Mouse (Mus musculus) midbrain, embryonic 15.5 days (tissue): Measurements from ENCODE around the gene Olfr684. TPM values are rescaled to one million over a fixed set of nuclear protein-coding genes. Genes with fewer than 3 reads are reported as not detected.

Experiments used
- ATAC-seq: fragments of 200-750 bp; cut with Nextera tagmentation; replicated peaks from 2 replicates; pipeline ENCODE4 v1.8.0; 2017; ENCODE audit warnings: moderate TSS enrichment
- H3K27ac ChIP-seq: fragments of 300-500 bp; sonication (generic); 2 replicates; pipeline ENCODE4 v1.5.1; 2015; ENCODE audit warnings: mild to moderate bottlenecking, inconsistent platforms
- H3K27me3 ChIP-seq: fragments of 300-500 bp; sonication (generic); replicated peaks from 2 replicates; pipeline ENCODE4 v1.6.1; 2015; ENCODE audit warnings: inconsistent platforms
- H3K36me3 ChIP-seq: fragments of 300-500 bp; sonication (generic); replicated peaks from 2 replicates; pipeline ENCODE4 v1.6.1; 2015; ENCODE audit warnings: inconsistent platforms
- H3K4me1 ChIP-seq: fragments of 300-500 bp; sonication (generic); 2 replicates; pipeline ENCODE4 v1.6.1; 2015; ENCODE audit warnings: inconsistent platforms
- H3K4me2 ChIP-seq: fragments of 300-500 bp; sonication (generic); 2 replicates; pipeline ENCODE4 v1.6.1; 2015; ENCODE audit warnings: inconsistent platforms, mild to moderate bottlenecking, moderate library complexity
- H3K4me3 ChIP-seq: fragments of 300-500 bp; sonication (generic); 2 replicates; pipeline ENCODE4 v1.5.1; 2015; ENCODE audit warnings: mild to moderate bottlenecking, inconsistent platforms
- H3K9ac ChIP-seq: fragments of 300-500 bp; sonication (generic); 2 replicates; pipeline ENCODE4 v1.6.1; 2015; ENCODE audit warnings: mild to moderate bottlenecking, inconsistent platforms
- H3K9me3 ChIP-seq: fragments of 300-500 bp; sonication (generic); 2 replicates; pipeline ENCODE4 v1.6.1; 2016; ENCODE audit warnings: inconsistent platforms
- WGBS: fragments of 180-500 bp; shearing (Covaris S2); methylation state at CpG from one replicate; pipeline ENCODE4 v1.1.7; 2015; ENCODE audit warnings: mixed read lengths; 5-methylcytosine and 5-hydroxymethylcytosine counted together
- polyA plus RNA-seq: library from polyadenylated mRNA; unstranded; fragments of >200 nt; fragmentation: Nextera tagmentation; extraction: Ambion mirVana; gene quantifications from 2 replicates; pipeline ENCODE4 v1.2.1, GENCODE M21; 2015

Olfr684 gene
- polyA plus RNA-seq, result not detected in 2 replicates

DNA sequence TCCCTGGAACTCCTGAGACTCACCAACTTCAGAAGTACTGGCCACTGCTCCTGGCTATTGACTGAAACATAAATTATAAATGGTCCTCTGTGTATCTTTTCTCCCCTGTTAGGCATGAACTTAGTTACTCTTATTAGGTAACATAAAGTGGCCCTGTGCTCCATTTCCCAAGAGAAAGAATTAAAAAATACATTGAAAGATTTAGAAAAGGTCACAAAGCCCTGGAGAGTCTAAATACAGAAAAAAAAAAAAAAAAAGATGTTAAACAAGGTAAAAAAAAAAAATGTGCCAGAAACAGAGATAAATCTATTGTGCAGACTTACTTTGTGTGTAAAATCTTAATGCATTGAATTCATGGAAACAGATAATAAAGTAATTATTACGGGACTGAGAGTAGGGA is at the start of gene Olfr684:
TSS of gene Olfr684 (minus strand) at position 101 of the 400 bp plus-strand sequence.
- Histone ChIP-seq H3K4me3 (no peak within 1 kb of the TSS), H3K9ac (no peak within 1 kb of the TSS), H3K27me3 (no peaks in the 10 kb centered on the region), H3K36me3 (no peaks in the 10 kb centered on the region), H3K4me2 (no peak within 1 kb of the TSS), H3K9me3 (no peaks in the 10 kb centered on the region), H3K27ac (no peak within 1 kb of the TSS), H3K4me1 (no peaks in the 10 kb centered on the region)
- ATAC-seq, result no peak
- 81% methylated on average over 1 of the region's 1 CpGs for WGBS

DNA sequence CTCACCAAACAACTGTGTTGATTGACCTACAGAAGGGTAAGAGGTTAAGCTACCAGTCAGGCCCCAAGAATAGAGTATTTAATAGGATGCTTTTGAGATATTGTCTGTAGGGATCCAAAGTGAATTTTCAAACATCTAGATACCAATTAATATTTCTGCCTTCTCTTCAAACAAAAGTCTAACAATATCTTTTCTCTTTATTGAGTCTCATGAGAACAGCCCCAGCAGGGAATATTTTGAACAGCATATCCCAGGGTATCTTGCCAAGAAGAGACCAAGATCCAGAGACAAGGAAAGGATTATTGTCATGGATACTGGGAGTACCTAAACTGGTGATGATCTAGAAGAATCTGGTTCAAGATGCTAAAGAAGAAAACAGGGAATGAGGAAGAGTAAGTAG is 43.9 kb upstream of the Olfr684 start, which contains the start of gene Olfr686:
TSS of gene Olfr686 (minus strand) at position 101 of the 400 bp plus-strand sequence.
- Histone ChIP-seq H3K27ac (no peak within 1 kb of the TSS), H3K27me3 (no peaks in the 10 kb centered on the region), H3K36me3 (no peaks in the 10 kb centered on the region), H3K9me3 (no peaks in the 10 kb centered on the region), H3K4me3 (no peak within 1 kb of the TSS), H3K9ac (no peak within 1 kb of the TSS), H3K4me1 (no peaks in the 10 kb centered on the region), H3K4me2 (no peak within 1 kb of the TSS)
- no peak for ATAC-seq

DNA sequence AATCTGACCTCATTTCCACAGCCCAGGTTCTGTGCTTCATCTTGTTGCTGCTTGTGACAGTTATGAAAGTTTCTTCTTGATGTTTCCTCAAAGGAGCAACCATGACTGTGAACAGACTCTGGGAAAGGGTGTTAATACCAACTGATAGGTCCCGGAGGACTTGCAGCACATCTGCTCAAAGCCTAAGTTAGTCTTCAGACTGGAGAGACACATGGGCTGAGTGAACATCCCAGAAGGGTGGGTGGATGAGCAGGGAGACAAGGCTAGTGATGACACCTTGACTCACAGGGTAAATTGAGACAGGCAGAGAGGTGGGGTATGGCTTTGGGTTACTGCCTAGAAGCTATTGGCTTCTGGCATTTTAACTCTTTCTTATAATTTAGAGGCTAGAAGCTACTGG is 22.5 kb upstream of the Olfr684 start, which contains the start of gene Olfr685:
TSS of gene Olfr685 (minus strand) at position 101 of the 400 bp plus-strand sequence.
- Histone ChIP-seq H3K4me1 (no peaks in the 10 kb centered on the region), H3K4me3 (no peak within 1 kb of the TSS), H3K27me3 (no peaks in the 10 kb centered on the region), H3K9me3 (no peaks in the 10 kb centered on the region), H3K9ac (no peak within 1 kb of the TSS), H3K4me2 (no peak within 1 kb of the TSS), H3K27ac (no peak within 1 kb of the TSS), H3K36me3 (no peaks in the 10 kb centered on the region)
- WGBS, result 95% methylated on average over 1 of the region's 1 CpGs
- ATAC-seq, result no peak

DNA sequence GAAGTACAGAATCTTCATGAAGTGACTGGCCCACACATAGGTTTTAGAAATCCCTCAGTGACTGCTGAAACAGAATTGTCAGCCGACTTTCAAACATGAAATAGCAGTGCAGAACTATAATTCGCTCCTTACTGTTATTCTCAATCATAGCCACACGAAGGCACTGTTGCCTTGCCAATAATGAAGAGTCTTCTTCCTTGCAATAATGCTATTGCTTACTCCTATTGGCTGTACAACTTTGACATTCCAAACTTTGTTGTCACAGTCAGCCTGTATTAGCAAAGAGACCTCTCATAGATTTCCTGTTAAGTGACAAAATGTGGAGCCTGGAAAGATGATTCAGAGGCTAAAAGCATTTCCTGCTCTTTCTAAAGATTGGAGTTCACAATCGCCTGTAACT is 7.3 kb upstream of the Olfr684 start:
- Histone ChIP-seq H3K4me2 (no peak overlapping the region), H3K9me3 (no peaks in the 10 kb centered on the region), H3K4me3 (no peak overlapping the region), H3K4me1 (no peaks in the 10 kb centered on the region), H3K36me3 (no peaks in the 10 kb centered on the region), H3K27ac (no peak overlapping the region), H3K27me3 (no peaks in the 10 kb centered on the region), H3K9ac (no peak overlapping the region)
- 59% methylated on average over 4 of the region's 4 CpGs for WGBS
- ATAC-seq, result 0 out of 2 replicates have a peak, but pooled peaks have one; percentile 52

DNA sequence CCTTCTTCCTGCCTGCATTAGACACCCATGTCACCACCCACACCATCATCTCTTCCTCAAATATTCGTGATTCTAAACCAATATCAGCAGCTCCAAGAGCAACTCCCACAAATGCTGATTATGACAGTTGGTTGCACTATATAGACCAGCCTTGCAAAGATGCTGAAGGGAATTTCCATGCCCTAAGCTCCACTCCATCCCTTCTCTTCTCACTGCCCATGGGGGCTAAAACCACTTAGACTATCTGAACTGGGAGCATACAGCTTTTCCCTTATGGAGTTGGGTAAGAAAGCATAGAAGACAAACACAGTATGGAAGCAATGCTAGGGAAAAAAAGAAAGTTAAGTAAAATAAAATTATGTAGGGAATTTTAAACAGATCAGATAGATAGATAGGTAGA is 16.5 kb downstream of the Olfr684 start, which contains the start of gene Olfr683:
TSS of gene Olfr683 (minus strand) at position 101 of the 400 bp plus-strand sequence.
- no peak within 1 kb of the TSS for H3K4me3 ChIP-seq
- H3K9ac ChIP-seq, result no peak within 1 kb of the TSS
- no peaks in the 10 kb centered on the region for H3K9me3 ChIP-seq
- H3K27me3 ChIP-seq, result no peaks in the 10 kb centered on the region
- WGBS, result 63% methylated on average over 1 of the region's 1 CpGs
- H3K36me3 ChIP-seq, result no peaks in the 10 kb centered on the region
- no peaks in the 10 kb centered on the region for H3K4me1 ChIP-seq
- ATAC-seq, result no peak
- no peak within 1 kb of the TSS for H3K4me2 ChIP-seq
- H3K27ac ChIP-seq, result no peak within 1 kb of the TSS

DNA sequence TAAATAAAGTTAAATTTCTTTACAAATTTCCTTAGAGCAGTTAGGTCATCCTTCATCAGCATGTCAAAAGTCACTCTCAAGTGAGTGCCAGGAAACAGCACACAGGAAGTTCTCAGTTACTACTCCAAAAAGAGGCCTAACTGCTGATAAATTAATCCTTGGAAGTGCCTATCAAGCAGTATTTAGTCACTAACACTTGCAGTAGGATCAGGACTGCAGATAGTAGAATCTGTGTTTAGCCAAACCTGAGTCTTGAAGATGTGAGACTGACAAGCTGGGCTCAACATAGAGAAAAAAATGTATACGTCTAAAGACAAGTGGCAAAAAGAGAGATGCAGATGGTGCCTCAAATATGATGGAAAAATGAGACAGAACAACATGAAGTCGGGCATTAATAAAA is 22.2 kb downstream of the Olfr684 start:
- no peak overlapping the region for H3K27ac ChIP-seq
- ATAC-seq, result no peak
- H3K4me3 ChIP-seq, result no peak overlapping the region
- H3K4me1 ChIP-seq, result no peaks in the 10 kb centered on the region
- no peaks in the 10 kb centered on the region for H3K36me3 ChIP-seq
- no peaks in the 10 kb centered on the region for H3K27me3 ChIP-seq
- no peak overlapping the region for H3K9ac ChIP-seq
- 84% methylated on average over 2 of the region's 2 CpGs for WGBS
- H3K4me2 ChIP-seq, result no peak overlapping the region
- H3K9me3 ChIP-seq, result no peaks in the 10 kb centered on the region

DNA sequence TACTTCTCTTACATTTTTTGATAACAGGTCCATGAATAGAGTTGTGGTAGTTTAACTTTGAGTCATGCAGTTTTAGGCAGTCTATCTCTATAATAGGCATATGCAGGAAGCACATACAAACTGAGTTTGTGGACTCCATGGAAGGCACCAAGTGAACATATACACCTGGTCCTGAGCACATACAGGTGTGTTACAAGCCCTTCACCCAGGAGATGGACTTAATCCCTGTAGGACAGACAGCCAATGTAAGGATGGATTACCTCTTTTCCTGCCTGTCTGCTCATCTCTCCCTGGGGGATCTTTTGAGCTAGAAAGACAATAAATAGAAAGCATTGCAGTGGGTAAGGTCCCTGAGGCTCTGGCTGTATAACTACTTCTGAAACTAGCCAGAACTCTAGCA is 46.9 kb downstream of the Olfr684 start, which contains the start of gene Olfr681:
TSS of gene Olfr681 (plus strand) at position 301 of the 400 bp plus-strand sequence.
- Histone ChIP-seq H3K9me3 (no peaks in the 10 kb centered on the region), H3K27me3 (no peaks in the 10 kb centered on the region), H3K4me3 (no peak within 1 kb of the TSS), H3K27ac (no peak within 1 kb of the TSS), H3K36me3 (no peaks in the 10 kb centered on the region), H3K4me2 (no peak within 1 kb of the TSS), H3K9ac (no peak within 1 kb of the TSS), H3K4me1 (no peaks in the 10 kb centered on the region)
- no peak for ATAC-seq

Other genes starting within 250 kb of the Olfr684 start
- not detected in 2 replicates for gene Olfr667, start 242.2 kb downstream of the Olfr684 start, polyA plus RNA-seq
- not detected in 2 replicates for gene Olfr668, start 235.6 kb downstream of the Olfr684 start, polyA plus RNA-seq
- not detected in 2 replicates for gene Olfr669, start 229.4 kb downstream of the Olfr684 start, polyA plus RNA-seq
- gene Olfr670, start 201.0 kb downstream of the Olfr684 start, polyA plus RNA-seq, result not detected in 2 replicates
- not detected in 2 replicates for gene Olfr671, start 184.5 kb downstream of the Olfr684 start, polyA plus RNA-seq
- gene Olfr672, start 161.6 kb downstream of the Olfr684 start, polyA plus RNA-seq, result not detected in 2 replicates
- gene Olfr675, start 135.2 kb downstream of the Olfr684 start, polyA plus RNA-seq, result not detected in 2 replicates
- gene Olfr676, start 131.0 kb downstream of the Olfr684 start, polyA plus RNA-seq, result not detected in 2 replicates
- not detected in 2 replicates for gene Olfr677, start 112.3 kb downstream of the Olfr684 start, polyA plus RNA-seq
- not detected in 2 replicates for gene Olfr678, start 99.2 kb downstream of the Olfr684 start, polyA plus RNA-seq
- not detected in 2 replicates for gene Olfr679, start 82.4 kb downstream of the Olfr684 start, polyA plus RNA-seq
- not detected in 2 replicates for gene Olfr680-ps1, start 70.8 kb downstream of the Olfr684 start, polyA plus RNA-seq
- gene Olfr681, start 46.8 kb downstream of the Olfr684 start, polyA plus RNA-seq, result not detected in 2 replicates
- not detected in 2 replicates for gene Olfr683, start 16.6 kb downstream of the Olfr684 start, polyA plus RNA-seq
- gene Olfr685, start 22.4 kb upstream of the Olfr684 start, polyA plus RNA-seq, result not detected in 2 replicates
- not detected in 2 replicates for gene Olfr686, start 43.8 kb upstream of the Olfr684 start, polyA plus RNA-seq
- gene Olfr688, start 124.4 kb upstream of the Olfr684 start, polyA plus RNA-seq, result not detected in 2 replicates
- gene Olfr689, start 147.5 kb upstream of the Olfr684 start, polyA plus RNA-seq, result not detected in 2 replicates
- not detected in 2 replicates for gene Olfr690, start 170.5 kb upstream of the Olfr684 start, polyA plus RNA-seq
- gene Olfr691, start 178.6 kb upstream of the Olfr684 start, polyA plus RNA-seq, result 0.28 and 0.46 TPM in 2 replicates
- not detected in 2 replicates for gene Olfr692, start 204.6 kb upstream of the Olfr684 start, polyA plus RNA-seq
- gene Gm5901, start 211.4 kb upstream of the Olfr684 start, polyA plus RNA-seq, result not detected in 2 replicates
- gene Fam160a2, start 236.4 kb upstream of the Olfr684 start, polyA plus RNA-seq, result 51.8 and 52.7 TPM in 2 replicates
- 0.09 and 0.10 TPM in 2 replicates for gene Cnga4, start 240.9 kb upstream of the Olfr684 start, polyA plus RNA-seq